Comparison of ENCODE assay signal across 16 mouse cellular contexts in genomic region chr11:77934568-77935311, GRCm38 (mm10). TPM values are rescaled to one million over a fixed set of nuclear protein-coding genes. Genes with fewer than 3 reads are reported as not detected.
A peak's percentile ranks its signal among the peaks of the same experiment; 100 is the strongest.
DNase-seq lines count a peak whose midpoint lies in the region; ATAC-seq lines count a peak whose summit lies in the region.
"Had no signal": no experiment of that assay in that cellular context is flagged by ENCODE, and none has a peak within 500 bp of the region (broad histone marks: within the 10 kb centered on the region; RNA-seq: fewer than 3 reads in every experiment).

No protein-coding gene starts in this region.

- H3K9me3 ChIP-seq in midbrain, embryonic 12.5 days, result no peaks in the 10 kb centered on the region
- H3K9me3 ChIP-seq in midbrain, embryonic 11.5 days (ENCODE audit: control insufficient read depth, low read length), result no peaks in the 10 kb centered on the region
- no peaks in the 10 kb centered on the region for H3K9me3 ChIP-seq in hindbrain, embryonic 13.5 days
- H3K9me3 ChIP-seq in neural tube, embryonic 14.5 days (ENCODE audit: control insufficient read depth, low read length), result no peaks in the 10 kb centered on the region
- H3K9me3 ChIP-seq in heart, embryonic 10.5 days, result no peaks in the 10 kb centered on the region
- H3K9me3 ChIP-seq: limb, embryonic 13.5 days; stomach, embryonic 15.5 days had no signal

- no peak for ATAC-seq in midbrain, embryonic 12.5 days (ENCODE audit: low FRiP score, low read depth)
- ATAC-seq in midbrain, embryonic 11.5 days (ENCODE audit: low FRiP score), result no peak
- ATAC-seq in hindbrain, embryonic 13.5 days (ENCODE audit: low FRiP score), result no peak
- no peak for ATAC-seq in neural tube, embryonic 14.5 days (ENCODE audit: low read depth)

- intact Hi-C loops in heart, postnatal 36 days (cut with DNase I), result no loop called here

- no peak overlapping the region for H3K27ac ChIP-seq in midbrain, embryonic 12.5 days (replicated peaks)
- H3K27ac ChIP-seq in midbrain, embryonic 11.5 days (ENCODE audit: low read depth, low read length), result no peak overlapping the region
- H3K27ac ChIP-seq in hindbrain, embryonic 13.5 days, result peak overlapping the region; percentile 97
- peak overlapping the region; percentile 96 for H3K27ac ChIP-seq in neural tube, embryonic 14.5 days (ENCODE audit: low read depth, low read length)
- no peak overlapping the region for H3K27ac ChIP-seq in heart, embryonic 10.5 days
- H3K27ac ChIP-seq: limb, embryonic 13.5 days; stomach, embryonic 15.5 days had no signal

- H3K4me3 ChIP-seq in midbrain, embryonic 12.5 days, result 0 out of 2 replicates have a peak overlapping the region, but pooled peaks have one; percentile 15
- H3K4me3 ChIP-seq in midbrain, embryonic 11.5 days (ENCODE audit: low read depth, low read length), result no peak overlapping the region
- peak overlapping the region; percentile 66 for H3K4me3 ChIP-seq in hindbrain, embryonic 13.5 days
- peak overlapping the region; percentile 83 for H3K4me3 ChIP-seq in neural tube, embryonic 14.5 days (ENCODE audit: low read depth, low read length)
- H3K4me3 ChIP-seq in heart, embryonic 10.5 days, result no peak overlapping the region
- H3K4me3 ChIP-seq: limb, embryonic 13.5 days; stomach, embryonic 15.5 days had no signal

- WGBS in midbrain, embryonic 12.5 days, result 46% methylated on average over 5 of the region's 5 CpGs
- WGBS in midbrain, embryonic 11.5 days, result 47% methylated on average over 5 of the region's 5 CpGs
- 51% methylated on average over 5 of the region's 5 CpGs for WGBS in hindbrain, embryonic 13.5 days
- 54% methylated on average over 5 of the region's 5 CpGs for WGBS in neural tube, embryonic 14.5 days
- 45% methylated on average over 5 of the region's 5 CpGs for WGBS in heart, embryonic 10.5 days

- peak overlapping the region; percentile 98; the same call in 1 of the 2 replicates for H3K4me2 ChIP-seq in midbrain, embryonic 12.5 days (replicated peaks)
- no peak overlapping the region for H3K4me2 ChIP-seq in midbrain, embryonic 11.5 days
- peak overlapping the region; percentile 87 for H3K4me2 ChIP-seq in hindbrain, embryonic 13.5 days
- peak overlapping the region; percentile 84 for H3K4me2 ChIP-seq in neural tube, embryonic 14.5 days (ENCODE audit: low read depth, low read length)
- H3K4me2 ChIP-seq: limb, embryonic 13.5 days; stomach, embryonic 15.5 days had no signal

- peaks cover 61% of the 10 kb centered on the region for H3K4me1 ChIP-seq in midbrain, embryonic 12.5 days
- H3K4me1 ChIP-seq in midbrain, embryonic 11.5 days (ENCODE audit: control insufficient read depth, insufficient read depth, low read length), result peaks cover 14% of the 10 kb centered on the region
- peaks cover 89% of the 10 kb centered on the region for H3K4me1 ChIP-seq in hindbrain, embryonic 13.5 days (replicated peaks)
- H3K4me1 ChIP-seq in neural tube, embryonic 14.5 days (ENCODE audit: control insufficient read depth, insufficient read depth, low read length), result peaks cover 39% of the 10 kb centered on the region
- H3K4me1 ChIP-seq in heart, embryonic 10.5 days, result peaks cover 27% of the 10 kb centered on the region

- H3K27me3 ChIP-seq in midbrain, embryonic 12.5 days, result peaks cover 76% of the 10 kb centered on the region
- H3K27me3 ChIP-seq in midbrain, embryonic 11.5 days (ENCODE audit: control insufficient read depth, insufficient read depth, low read length), result peaks cover 42% of the 10 kb centered on the region
- peaks cover 72% of the 10 kb centered on the region for H3K27me3 ChIP-seq in hindbrain, embryonic 13.5 days
- H3K27me3 ChIP-seq in neural tube, embryonic 14.5 days (ENCODE audit: control insufficient read depth, insufficient read depth, low read length), result peaks cover 11% of the 10 kb centered on the region
- peaks cover 98% of the 10 kb centered on the region for H3K27me3 ChIP-seq in heart, embryonic 10.5 days (ENCODE audit: insufficient read depth, poor library complexity, severe bottlenecking)

- DNase-seq in midbrain, embryonic 11.5 days (ENCODE audit: low spot score, missing footprints), result no peak
- DNase-seq in cerebellum, postnatal 25 days, result peak; percentile 50 to 61
- no peak for DNase-seq in right cerebral cortex, adult 18-20 months
- DNase-seq in heart, embryonic 10.5 days (ENCODE audit: low spot score), result no peak
- no peak for DNase-seq in heart, postnatal 36 days
- DNase-seq: heart, adult 18-20 months; kidney, adult 18-20 months; kidney, postnatal 4 days had no signal

- no peaks in the 10 kb centered on the region for H3K36me3 ChIP-seq in midbrain, embryonic 12.5 days
- H3K36me3 ChIP-seq in midbrain, embryonic 11.5 days (ENCODE audit: control insufficient read depth, insufficient read depth, low read length), result no peaks in the 10 kb centered on the region
- H3K36me3 ChIP-seq in hindbrain, embryonic 13.5 days, result no peaks in the 10 kb centered on the region
- no peaks in the 10 kb centered on the region for H3K36me3 ChIP-seq in neural tube, embryonic 14.5 days (ENCODE audit: control insufficient read depth, insufficient read depth, low read length)
- no peaks in the 10 kb centered on the region for H3K36me3 ChIP-seq in heart, embryonic 10.5 days
- H3K36me3 ChIP-seq: limb, embryonic 13.5 days; stomach, embryonic 15.5 days had no signal

- H3K9ac ChIP-seq in midbrain, embryonic 12.5 days (replicated peaks), result no peak overlapping the region
- H3K9ac ChIP-seq in midbrain, embryonic 11.5 days (ENCODE audit: low read length), result no peak overlapping the region
- peak overlapping the region; percentile 89 for H3K9ac ChIP-seq in hindbrain, embryonic 13.5 days
- H3K9ac ChIP-seq in neural tube, embryonic 14.5 days (replicated peaks; ENCODE audit: low read depth, low read length), result peak overlapping the region; percentile 97
- H3K9ac ChIP-seq: limb, embryonic 13.5 days; stomach, embryonic 15.5 days had no signal

RNA-seq across cellular contexts. Expression of gene Sez6, which starts 4.1 kb away (rescaled TPM):
- 39.5 and 40.3 TPM in 2 replicates for polyA plus RNA-seq in midbrain, embryonic 12.5 days (2016; fragmentation: Nextera tagmentation; extraction: Ambion mirVana)
- 7.2 and 8.6 TPM in 2 replicates for polyA plus RNA-seq in midbrain, embryonic 11.5 days (2014; fragmentation: Nextera tagmentation; extraction: Ambion mirVana)
- 112 and 121 TPM in 2 replicates for polyA plus RNA-seq in hindbrain, embryonic 13.5 days (2015; fragmentation: Nextera tagmentation; extraction: Ambion mirVana)
- 121 and 145 TPM in 2 replicates for polyA plus RNA-seq in neural tube, embryonic 14.5 days (2014; fragmentation: Nextera tagmentation; extraction: Ambion mirVana)
- 0.05 and 0.30 TPM in 2 replicates for polyA plus RNA-seq in heart, embryonic 10.5 days (2016; fragmentation: Nextera tagmentation; extraction: Ambion mirVana)
- total RNA-seq in heart, postnatal 36 days (2021), result under 1 TPM; 0.16 to 0.44 TPM
- total RNA-seq: common myeloid progenitor, adult 5-6 weeks had no signal
- polyA plus RNA-seq: heart, postnatal 0 days had no signal

RNA-seq across cellular contexts. Expression of gene Pipox, which starts 40.8 kb away (rescaled TPM):
- 12.0 and 14.4 TPM in 2 replicates for polyA plus RNA-seq in midbrain, embryonic 12.5 days (2016; fragmentation: Nextera tagmentation; extraction: Ambion mirVana)
- 12.1 and 12.6 TPM in 2 replicates for polyA plus RNA-seq in midbrain, embryonic 11.5 days (2014; fragmentation: Nextera tagmentation; extraction: Ambion mirVana)
- 4.2 and 6.6 TPM in 2 replicates for polyA plus RNA-seq in hindbrain, embryonic 13.5 days (2015; fragmentation: Nextera tagmentation; extraction: Ambion mirVana)
- 4.6 and 6.7 TPM in 2 replicates for polyA plus RNA-seq in neural tube, embryonic 14.5 days (2014; fragmentation: Nextera tagmentation; extraction: Ambion mirVana)
- 2.0 and 3.0 TPM in 2 replicates for polyA plus RNA-seq in heart, embryonic 10.5 days (2016; fragmentation: Nextera tagmentation; extraction: Ambion mirVana)
- total RNA-seq in heart, postnatal 36 days (2021), result under 1 TPM; 0.53 to 0.89 TPM
- total RNA-seq: common myeloid progenitor, adult 5-6 weeks; gastrocnemius, adult 18-20 months had no signal

RNA-seq across cellular contexts. Expression of gene Phf12, which starts 47.8 kb away (rescaled TPM):
- 30.8 and 31.0 TPM in 2 replicates for polyA plus RNA-seq in midbrain, embryonic 12.5 days (2016; fragmentation: Nextera tagmentation; extraction: Ambion mirVana)
- polyA plus RNA-seq in midbrain, embryonic 11.5 days (2014; fragmentation: Nextera tagmentation; extraction: Ambion mirVana), result 15.5 and 18.0 TPM in 2 replicates
- 18.9 and 21.2 TPM in 2 replicates for polyA plus RNA-seq in hindbrain, embryonic 13.5 days (2015; fragmentation: Nextera tagmentation; extraction: Ambion mirVana)
- 16.3 and 19.0 TPM in 2 replicates for polyA plus RNA-seq in neural tube, embryonic 14.5 days (2014; fragmentation: Nextera tagmentation; extraction: Ambion mirVana)
- polyA plus RNA-seq in heart, embryonic 10.5 days (2016; fragmentation: Nextera tagmentation; extraction: Ambion mirVana), result 13.2 and 20.0 TPM in 2 replicates
- total RNA-seq in heart, postnatal 36 days (2021), result 10 to 100 TPM; 23.2 to 31.5 TPM

Comparison
In these comparisons a context has a peak if more than half of its experiments do, and no peak if none do; other contexts are left out.
1. H3K4me3 ChIP-seq: peak in midbrain, embryonic 12.5 days (single experiment), hindbrain, embryonic 13.5 days (single experiment) and neural tube, embryonic 14.5 days (single experiment); none in midbrain, embryonic 11.5 days (single experiment) and heart, embryonic 10.5 days (single experiment).
2. H3K27ac ChIP-seq: peak in hindbrain, embryonic 13.5 days (single experiment) and neural tube, embryonic 14.5 days (single experiment); none in midbrain, embryonic 12.5 days (single experiment), midbrain, embryonic 11.5 days (single experiment) and heart, embryonic 10.5 days (single experiment).
3. H3K9ac ChIP-seq: peak in hindbrain, embryonic 13.5 days (single experiment) and neural tube, embryonic 14.5 days (single experiment); none in midbrain, embryonic 12.5 days (single experiment) and midbrain, embryonic 11.5 days (single experiment).
4. DNase-seq: peak in cerebellum, postnatal 25 days (2 of 2); none in midbrain, embryonic 11.5 days (single experiment), right cerebral cortex, adult 18-20 months (single experiment), heart, embryonic 10.5 days (single experiment) and heart, postnatal 36 days (0 of 2).